Mouse (Mus musculus): Measurements from ENCODE around the gene Sphkap.

DNA sequence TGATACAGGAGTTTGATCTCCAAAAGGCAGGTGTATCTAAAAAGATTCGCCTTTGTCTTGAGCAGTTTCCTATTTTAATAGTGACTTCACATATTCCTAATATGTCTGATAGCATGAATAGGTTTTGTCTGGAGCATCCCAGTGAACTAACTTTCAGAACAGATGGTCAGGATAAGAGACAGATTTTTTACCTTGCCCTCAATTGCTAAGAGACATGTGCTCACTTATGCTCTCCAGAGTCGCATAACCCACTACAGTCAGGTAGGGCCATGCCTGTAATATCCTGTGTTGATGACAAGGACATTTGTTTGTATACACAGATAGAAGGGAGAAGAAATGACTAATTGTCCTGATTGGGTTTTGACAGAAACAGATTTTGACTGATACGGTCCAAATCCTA lies 25.9 kb upstream of the Sphkap start:
- TF ChIP-seq POLR2A (IDR thresholded peaks at IDR 0.05; ENCODE audit: borderline replicate concordance, control insufficient read depth, low read depth, low read length) (no peak), CTCF (IDR thresholded peaks at IDR 0.05; ENCODE audit: control insufficient read depth, insufficient read depth, low read length) (no peak)
